Mouse (Mus musculus): ENCODE results near the gene Gm14190.

DNA sequence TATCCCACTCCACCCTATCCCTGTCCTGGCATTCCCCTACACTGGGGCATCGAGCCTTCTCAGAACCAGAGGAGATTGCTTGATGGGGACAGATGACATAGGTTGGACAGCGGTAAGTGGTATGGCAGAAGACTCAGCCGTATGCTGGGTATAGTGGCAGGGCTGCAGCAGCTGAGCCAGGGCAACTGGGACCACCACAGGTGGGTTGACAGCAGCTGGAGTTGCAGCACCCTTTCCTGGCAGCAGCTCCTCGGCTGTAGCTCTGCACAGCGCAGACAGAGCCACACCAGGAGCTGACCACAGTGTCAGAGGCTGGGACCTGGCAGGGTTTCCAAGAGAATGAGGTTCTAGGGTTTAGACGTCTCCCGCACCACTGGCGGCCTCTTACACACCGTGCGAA is 27.7 kb downstream of the Gm14190 start:
- TF ChIP-seq CTCF (IDR thresholded peaks at IDR 0.05) (no peak), EP300 (IDR thresholded peaks at IDR 0.05) (no peak)

Data from lung, postnatal 0 days (tissue).